8 mouse cellular contexts compared by ENCODE assay signal in genomic region chr10:85678635-85679034, GRCm38 (mm10).
DNase-seq lines count a peak whose midpoint lies in the region; TF ChIP-seq lines count a peak whose summit lies in the region.

No protein-coding gene starts in this region.

- WGBS in embryonic facial prominence, embryonic 10.5 days, result 30% methylated on average over 4 of the region's 4 CpGs

- H3K36me3 ChIP-seq in embryonic facial prominence, embryonic 10.5 days (replicated peaks), result no peaks in the 10 kb centered on the region

- no peak overlapping the region for H3K27ac ChIP-seq in gastrocnemius, adult 2 months
- no peak overlapping the region for H3K27ac ChIP-seq in embryonic facial prominence, embryonic 10.5 days (replicated peaks)

- H3K4me1 ChIP-seq in embryonic facial prominence, embryonic 10.5 days, result no peaks in the 10 kb centered on the region

- H3K9me3 ChIP-seq in embryonic facial prominence, embryonic 10.5 days, result no peaks in the 10 kb centered on the region

- H3K4me3 ChIP-seq in gastrocnemius, adult 2 months, result no peak overlapping the region
- no peak overlapping the region for H3K4me3 ChIP-seq in embryonic facial prominence, embryonic 10.5 days

- intact Hi-C loops in gastrocnemius, adult 2 months (cut with DNase I), result no loop called here

- TF ChIP-seq CTCF in gastrocnemius, adult 2 months (IDR thresholded peaks at IDR 0.05), result peak; percentile 55

- no peaks in the 10 kb centered on the region for H3K27me3 ChIP-seq in embryonic facial prominence, embryonic 10.5 days (replicated peaks; ENCODE audit: low read depth, poor library complexity, severe bottlenecking)

- DNase-seq in gastrocnemius, adult 2 months, result no peak
- no peak for DNase-seq in gastrocnemius, postnatal 25 days
- DNase-seq in urinary bladder, postnatal 36 days (ENCODE audit: low spot score in 2 of 2), result peak; percentile 12 to 24
- no peak for DNase-seq in urinary bladder, postnatal 4 days (ENCODE audit: low spot score in 2 of 2)
- peak; percentile 43 for DNase-seq in embryonic facial prominence, embryonic 10.5 days (ENCODE audit: low spot score)
- peak; percentile 67 to 73 for DNase-seq in kidney, postnatal 4 days
- peak; percentile 76 for DNase-seq in lung, postnatal 10 days
- DNase-seq in thymus, postnatal 0 days (ENCODE audit: low spot score), result peak; percentile 46

Comparison
In these comparisons a context has a peak if more than half of its experiments do, and no peak if none do; other contexts are left out.
1. DNase-seq: peak in urinary bladder, postnatal 36 days (2 of 2), embryonic facial prominence, embryonic 10.5 days (single experiment), kidney, postnatal 4 days (2 of 2), lung, postnatal 10 days (single experiment) and thymus, postnatal 0 days (single experiment); none in gastrocnemius, adult 2 months (single experiment), gastrocnemius, postnatal 25 days (single experiment) and urinary bladder, postnatal 4 days (0 of 2).